Mouse (Mus musculus): ENCODE measurements around the gene Slc4a1. TPM values are rescaled to one million over a fixed set of nuclear protein-coding genes. Genes with fewer than 3 reads are reported as not detected.

The Slc4a1 gene
- polyA plus RNA-seq, 1 experiment from 2014 or later, result 5.6 TPM

GRCm38 (mm10) chr11:102371926-102372685, 6.1 kb upstream of the Slc4a1 start:
- H3K4me3 ChIP-seq (ENCODE audit: control insufficient read depth in 1 of 2, insufficient read depth in 1 of 2, low read depth in 1 of 2, low read length in 2 of 2), result no peak overlapping the region
- peaks cover 14 to 20% of the 10 kb centered on the region in 2 experiments for H3K4me1 ChIP-seq (ENCODE audit: control insufficient read depth in 2 of 2, insufficient read depth in 2 of 2, low read length in 2 of 2)
- H3K9ac ChIP-seq (ENCODE audit: low read length), result no peak overlapping the region
- no peak overlapping the region for H3K4me2 ChIP-seq (ENCODE audit: low read length)
- H3K9me3 ChIP-seq (ENCODE audit: control insufficient read depth, low read length), result no peaks in the 10 kb centered on the region
- no peaks in the 10 kb centered on the region; the same call in 1 of the 2 replicates for H3K27me3 ChIP-seq (ENCODE audit: control insufficient read depth, insufficient read depth, low read length)
- WGBS, result 80% methylated on average over 12 of the region's 12 CpGs
- no peak for ATAC-seq (ENCODE audit: insufficient number of reproducible peaks, insufficient read depth, low FRiP score, low read depth)
- H3K27ac ChIP-seq (replicated peaks in 1 of 2; ENCODE audit: control insufficient read depth in 1 of 2, insufficient read depth in 1 of 2, low read depth in 2 of 2, low read length in 2 of 2), result no peak overlapping the region
- H3K36me3 ChIP-seq (ENCODE audit: control insufficient read depth, insufficient read depth, low read length), result no peaks in the 10 kb centered on the region

DNA sequence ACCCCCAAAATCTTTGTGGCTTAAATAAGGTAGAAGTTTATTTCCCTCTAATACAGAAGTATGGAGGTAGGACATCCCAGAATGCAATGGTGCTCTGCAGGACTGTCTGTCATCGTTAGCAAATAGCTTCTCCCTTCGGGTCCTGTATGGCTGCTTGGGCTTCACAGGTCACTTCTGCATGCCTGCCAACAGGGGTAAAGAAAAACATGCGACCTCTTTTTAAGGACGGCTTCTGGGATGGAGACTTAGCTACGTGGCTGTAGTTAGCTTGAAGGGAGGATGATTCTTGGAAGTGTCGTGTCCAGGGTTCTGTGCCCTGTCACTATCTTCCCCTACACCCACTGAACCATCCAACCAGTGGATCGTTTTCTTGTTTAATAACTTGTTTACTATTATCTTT, 4.3 kb upstream of the Slc4a1 start:
- 46% methylated on average over 7 of the region's 7 CpGs for WGBS
- no peaks in the 10 kb centered on the region for H3K36me3 ChIP-seq (ENCODE audit: control insufficient read depth, insufficient read depth, low read length)
- no peaks in the 10 kb centered on the region; the same call in 1 of the 2 replicates for H3K27me3 ChIP-seq (ENCODE audit: control insufficient read depth, insufficient read depth, low read length)
- H3K27ac ChIP-seq (replicated peaks in 1 of 2; ENCODE audit: control insufficient read depth in 1 of 2, insufficient read depth in 1 of 2, low read depth in 2 of 2, low read length in 2 of 2), result no peak overlapping the region
- no peaks in the 10 kb centered on the region for H3K9me3 ChIP-seq (ENCODE audit: control insufficient read depth, low read length)
- no peak for ATAC-seq (ENCODE audit: insufficient number of reproducible peaks, insufficient read depth, low FRiP score, low read depth)
- H3K9ac ChIP-seq (ENCODE audit: low read length), result no peak overlapping the region
- peaks cover 4 to 5% of the 10 kb centered on the region in 2 experiments for H3K4me1 ChIP-seq (ENCODE audit: control insufficient read depth in 2 of 2, insufficient read depth in 2 of 2, low read length in 2 of 2)
- H3K4me2 ChIP-seq (ENCODE audit: low read length), result no peak overlapping the region
- no peak overlapping the region for H3K4me3 ChIP-seq (ENCODE audit: control insufficient read depth in 1 of 2, insufficient read depth in 1 of 2, low read depth in 1 of 2, low read length in 2 of 2)

DNA sequence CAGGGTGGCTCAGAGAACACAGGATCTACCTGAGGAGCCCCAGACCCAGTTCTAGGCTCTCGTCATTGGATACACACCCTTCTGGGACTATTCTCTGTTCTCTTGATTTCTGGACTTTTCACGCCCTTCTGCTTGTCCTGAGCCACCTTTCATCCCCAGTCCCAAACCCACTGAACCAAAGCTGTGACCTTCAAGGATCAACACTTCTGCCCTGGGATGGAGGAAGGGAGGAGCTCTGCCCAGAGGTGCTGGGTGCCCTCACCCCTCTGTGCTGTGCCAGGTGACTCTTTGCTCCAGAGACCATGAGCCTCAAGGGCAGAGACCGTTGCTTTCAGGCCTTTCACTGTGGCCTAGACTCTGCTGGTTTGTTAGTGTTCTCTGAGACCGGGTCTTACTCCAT, 3.3 kb upstream of the Slc4a1 start:
- H3K4me2 ChIP-seq (ENCODE audit: low read length), result no peak overlapping the region
- H3K27ac ChIP-seq (replicated peaks in 1 of 2; ENCODE audit: control insufficient read depth in 1 of 2, insufficient read depth in 1 of 2, low read depth in 2 of 2, low read length in 2 of 2), result no peak overlapping the region
- no peak overlapping the region for H3K4me3 ChIP-seq (ENCODE audit: control insufficient read depth in 1 of 2, insufficient read depth in 1 of 2, low read depth in 1 of 2, low read length in 2 of 2)
- no peaks in the 10 kb centered on the region for H3K36me3 ChIP-seq (ENCODE audit: control insufficient read depth, insufficient read depth, low read length)
- H3K9ac ChIP-seq (ENCODE audit: low read length), result no peak overlapping the region
- H3K27me3 ChIP-seq (ENCODE audit: control insufficient read depth, insufficient read depth, low read length), result no peaks in the 10 kb centered on the region; the same call in 1 of the 2 replicates
- no peak for ATAC-seq (ENCODE audit: insufficient number of reproducible peaks, insufficient read depth, low FRiP score, low read depth)
- H3K9me3 ChIP-seq (ENCODE audit: control insufficient read depth, low read length), result no peaks in the 10 kb centered on the region
- H3K4me1 ChIP-seq (ENCODE audit: control insufficient read depth in 2 of 2, insufficient read depth in 2 of 2, low read length in 2 of 2), result no peaks in the 10 kb centered on the region; a peak in 1 of 4 replicates
- 86% methylated on average over 4 of the region's 4 CpGs for WGBS

DNA sequence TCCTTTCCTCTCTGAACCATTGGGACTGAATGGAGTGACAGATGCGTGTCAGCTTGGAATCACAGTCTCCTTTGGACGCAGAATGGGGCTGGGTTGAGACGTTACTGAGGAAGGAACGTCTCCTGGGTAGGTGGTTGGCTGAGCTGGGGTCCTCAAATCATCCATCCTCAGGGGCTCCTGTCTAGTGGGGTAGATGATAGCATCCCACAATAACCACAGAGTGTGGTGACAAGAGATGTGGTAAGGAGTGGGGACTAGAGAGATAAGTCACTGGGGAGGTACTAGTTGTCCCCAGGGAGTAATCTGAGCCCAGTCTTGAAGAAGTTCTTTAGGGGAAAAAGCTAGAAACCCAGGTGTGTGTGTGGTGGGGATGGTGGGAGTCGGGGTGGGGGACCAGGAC, 2.3 kb upstream of the Slc4a1 start:
- no peaks in the 10 kb centered on the region for H3K36me3 ChIP-seq (ENCODE audit: control insufficient read depth, insufficient read depth, low read length)
- no peak overlapping the region for H3K4me2 ChIP-seq (ENCODE audit: low read length)
- no peaks in the 10 kb centered on the region; a peak in 1 of 4 replicates for H3K4me1 ChIP-seq (ENCODE audit: control insufficient read depth in 2 of 2, insufficient read depth in 2 of 2, low read length in 2 of 2)
- H3K9me3 ChIP-seq (ENCODE audit: control insufficient read depth, low read length), result no peaks in the 10 kb centered on the region
- no peak overlapping the region for H3K27ac ChIP-seq (replicated peaks in 1 of 2; ENCODE audit: control insufficient read depth in 1 of 2, insufficient read depth in 1 of 2, low read depth in 2 of 2, low read length in 2 of 2)
- H3K4me3 ChIP-seq (ENCODE audit: control insufficient read depth in 1 of 2, insufficient read depth in 1 of 2, low read depth in 1 of 2, low read length in 2 of 2), result no peak overlapping the region
- WGBS, result 66% methylated on average over 5 of the region's 5 CpGs
- no peaks in the 10 kb centered on the region; the same call in 1 of the 2 replicates for H3K27me3 ChIP-seq (ENCODE audit: control insufficient read depth, insufficient read depth, low read length)
- H3K9ac ChIP-seq (ENCODE audit: low read length), result no peak overlapping the region
- ATAC-seq (ENCODE audit: insufficient number of reproducible peaks, insufficient read depth, low FRiP score, low read depth), result no peak

DNA sequence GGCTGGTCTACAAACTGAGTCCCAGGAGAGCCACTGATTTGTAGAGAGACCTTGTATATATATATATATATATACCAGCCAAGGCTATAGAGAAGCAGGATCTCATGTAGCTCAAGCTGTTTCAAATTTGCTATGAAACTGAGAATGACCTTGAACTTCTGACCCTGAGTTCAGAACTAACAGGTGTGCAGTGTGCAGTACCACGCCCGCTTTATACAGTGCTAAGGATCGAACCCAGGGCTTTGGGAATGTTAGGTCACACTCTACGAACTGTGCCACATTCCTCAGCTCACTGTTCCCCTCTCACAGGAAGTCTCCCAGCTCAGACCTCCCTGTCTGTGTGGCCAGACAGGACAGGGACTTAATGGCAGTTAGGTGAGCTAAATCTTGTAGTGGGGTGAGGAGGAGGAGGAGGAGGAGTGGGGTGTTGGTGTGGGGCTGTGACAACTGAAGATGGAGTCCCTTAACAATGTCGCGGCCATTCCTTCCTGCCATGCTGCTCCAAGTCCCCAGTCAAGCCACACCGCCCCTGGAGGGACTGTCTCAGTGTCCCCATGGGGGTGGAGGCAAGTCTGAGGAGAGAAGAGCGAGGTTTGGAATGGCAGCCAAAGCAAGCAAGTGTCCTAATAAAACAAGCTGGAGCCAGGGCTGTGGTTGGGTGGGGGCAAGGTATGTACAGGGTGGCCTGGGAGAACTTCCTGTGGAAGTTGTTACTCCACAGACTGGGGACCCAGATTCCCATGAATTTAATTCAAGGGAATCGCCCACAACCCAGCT, 1.7 kb upstream of the Slc4a1 start:
- 69% methylated on average over 9 of the region's 9 CpGs for WGBS

GRCm38 (mm10) chr11:102365699-102366098, 304 bp downstream of the Slc4a1 start:
- 28% methylated on average over 4 of the region's 4 CpGs for WGBS

More for the DNA sequence above, 1.7 kb upstream of the Slc4a1 start:
- Histone ChIP-seq H3K36me3 (ENCODE audit: control insufficient read depth, insufficient read depth, low read length) (no peaks in the 10 kb centered on the region), H3K4me2 (ENCODE audit: low read length) (no peak overlapping the region), H3K4me1 (ENCODE audit: control insufficient read depth in 2 of 2, insufficient read depth in 2 of 2, low read length in 2 of 2) (no peaks in the 10 kb centered on the region; a peak in 1 of 4 replicates), H3K9me3 (ENCODE audit: control insufficient read depth, low read length) (no peaks in the 10 kb centered on the region), H3K4me3 (ENCODE audit: control insufficient read depth in 1 of 2, insufficient read depth in 1 of 2, low read depth in 1 of 2, low read length in 2 of 2) (no peak overlapping the region), H3K9ac (ENCODE audit: low read length) (no peak overlapping the region), H3K27me3 (ENCODE audit: control insufficient read depth, insufficient read depth, low read length) (no peaks in the 10 kb centered on the region; the same call in 1 of the 2 replicates), H3K27ac (replicated peaks in 1 of 2; ENCODE audit: control insufficient read depth in 1 of 2, insufficient read depth in 1 of 2, low read depth in 2 of 2, low read length in 2 of 2) (no peak overlapping the region)
- no peak for ATAC-seq (ENCODE audit: insufficient number of reproducible peaks, insufficient read depth, low FRiP score, low read depth)

GRCm38 (mm10) chr11:102364570-102365371, 1.2 kb downstream of the Slc4a1 start:
- ATAC-seq (ENCODE audit: insufficient number of reproducible peaks, insufficient read depth, low FRiP score, low read depth), result peak; percentile 48; the same call in 1 of the 2 replicates
- H3K27ac ChIP-seq (replicated peaks in 1 of 2; ENCODE audit: control insufficient read depth in 1 of 2, insufficient read depth in 1 of 2, low read depth in 2 of 2, low read length in 2 of 2), result no peak overlapping the region

More at GRCm38 (mm10) chr11:102365699-102366098, 304 bp downstream of the Slc4a1 start:
- H3K9ac ChIP-seq (ENCODE audit: low read length), result no peak overlapping the region
- H3K4me3 ChIP-seq (ENCODE audit: control insufficient read depth in 1 of 2, insufficient read depth in 1 of 2, low read depth in 1 of 2, low read length in 2 of 2), result no peak overlapping the region
- H3K4me1 ChIP-seq (ENCODE audit: control insufficient read depth in 2 of 2, insufficient read depth in 2 of 2, low read length in 2 of 2), result no peaks in the 10 kb centered on the region; a peak in 1 of 4 replicates
- H3K36me3 ChIP-seq (ENCODE audit: control insufficient read depth, insufficient read depth, low read length), result no peaks in the 10 kb centered on the region
- no peaks in the 10 kb centered on the region for H3K9me3 ChIP-seq (ENCODE audit: control insufficient read depth, low read length)
- no peak overlapping the region for H3K27ac ChIP-seq (replicated peaks in 1 of 2; ENCODE audit: control insufficient read depth in 1 of 2, insufficient read depth in 1 of 2, low read depth in 2 of 2, low read length in 2 of 2)
- ATAC-seq (ENCODE audit: insufficient number of reproducible peaks, insufficient read depth, low FRiP score, low read depth), result no peak
- no peak overlapping the region for H3K4me2 ChIP-seq (ENCODE audit: low read length)
- peaks cover 8% of the 10 kb centered on the region for H3K27me3 ChIP-seq (ENCODE audit: control insufficient read depth, insufficient read depth, low read length)

More at GRCm38 (mm10) chr11:102364570-102365371, 1.2 kb downstream of the Slc4a1 start:
- Histone ChIP-seq H3K27me3 (ENCODE audit: control insufficient read depth, insufficient read depth, low read length) (peaks cover 8% of the 10 kb centered on the region), H3K9me3 (ENCODE audit: control insufficient read depth, low read length) (no peaks in the 10 kb centered on the region), H3K4me2 (ENCODE audit: low read length) (no peak overlapping the region), H3K36me3 (ENCODE audit: control insufficient read depth, insufficient read depth, low read length) (no peaks in the 10 kb centered on the region), H3K4me3 (ENCODE audit: control insufficient read depth in 1 of 2, insufficient read depth in 1 of 2, low read depth in 1 of 2, low read length in 2 of 2) (no peak overlapping the region), H3K9ac (ENCODE audit: low read length) (no peak overlapping the region), H3K4me1 (ENCODE audit: control insufficient read depth in 2 of 2, insufficient read depth in 2 of 2, low read length in 2 of 2) (no peaks in the 10 kb centered on the region; a peak in 1 of 4 replicates)
- WGBS, result 73% methylated on average over 14 of the region's 14 CpGs

Data from heart, embryonic 14.5 days (tissue).